Mouse (Mus musculus) small intestine, adult 2 months (tissue): ENCODE results near the gene Nup205.
"Not testable (repeated sequence)": the region's sequence is repeated elsewhere in the genome, so short reads cannot be mapped to it uniquely, and the experiment has no call there.

ENCODE experiments used
- CTCF ChIP-seq: fragments of 200-500 bp; IDR thresholded peaks from 2 replicates; pipeline ENCODE4 v1.5.1; 2012; ENCODE audit warnings: low read depth, mild to moderate bottlenecking, control low read depth, inconsistent platforms, low read length, moderate library complexity, mixed read lengths; ENCODE audit not compliant: insufficient replicate concordance, insufficient read length; ENCODE audit errors: extremely low read depth
- POLR2A ChIP-seq: fragments of 200-500 bp; IDR thresholded peaks from 2 replicates; pipeline ENCODE4 v1.6.1; 2012; ENCODE audit warnings: low read depth, mild to moderate bottlenecking, control low read depth, inconsistent platforms, low read length, moderate library complexity

DNA sequence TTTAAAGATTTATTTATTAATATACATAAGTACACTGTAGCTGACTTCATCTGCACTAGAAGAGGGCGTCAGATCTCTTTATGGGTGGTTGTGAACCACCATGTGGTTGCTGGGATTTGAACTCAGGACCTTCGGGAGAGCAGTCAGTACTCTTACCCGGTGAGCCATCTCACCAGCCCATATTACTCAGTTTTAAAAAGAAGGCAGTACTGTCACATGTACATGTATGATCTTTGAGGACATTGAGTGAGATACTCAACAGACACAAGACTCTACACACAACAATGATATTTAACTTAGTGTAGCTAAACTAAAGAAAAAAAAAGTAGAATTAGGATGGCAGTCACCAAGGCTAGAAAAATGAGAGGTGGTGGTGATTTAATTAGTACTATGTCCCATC, 2.1 kb downstream of the Nup205 start:
- not testable (repeated sequence) for TF ChIP-seq CTCF, POLR2A
